Mouse (Mus musculus): ENCODE results near the gene Olfr480. TPM values are rescaled to one million over a fixed set of nuclear protein-coding genes. Genes with fewer than 3 reads are reported as not detected.

Gene Olfr480
- not detected for polyA plus RNA-seq (2014; fragmentation: Illumina TruSeq; extraction: RNeasy Lipid Tissue Mini Kit (QIAGEN cat#74804); ENCODE audit: low read depth, low replicate concordance)

DNA sequence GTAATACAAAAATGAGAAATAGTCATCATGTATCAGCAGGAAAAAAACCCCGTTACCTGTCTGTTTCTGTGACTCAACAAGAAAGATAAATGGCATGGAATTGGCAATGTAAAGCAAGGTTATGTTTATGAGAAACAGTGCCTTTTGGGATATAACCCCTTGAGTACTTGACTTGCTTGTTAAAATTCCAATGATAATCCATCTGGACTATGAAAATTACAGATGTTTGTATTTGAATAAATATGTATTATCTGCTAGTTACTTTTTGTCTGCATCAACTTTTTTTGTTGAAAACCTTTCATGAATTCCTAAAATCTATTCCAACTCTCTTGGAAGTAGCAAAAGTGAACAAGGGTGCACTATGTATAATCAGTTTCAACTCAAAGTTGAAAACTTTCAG lies at the start of gene Olfr480:
Gene Olfr480 (minus strand): TSS at position 101 of the 400 bp plus-strand sequence.

DNA sequence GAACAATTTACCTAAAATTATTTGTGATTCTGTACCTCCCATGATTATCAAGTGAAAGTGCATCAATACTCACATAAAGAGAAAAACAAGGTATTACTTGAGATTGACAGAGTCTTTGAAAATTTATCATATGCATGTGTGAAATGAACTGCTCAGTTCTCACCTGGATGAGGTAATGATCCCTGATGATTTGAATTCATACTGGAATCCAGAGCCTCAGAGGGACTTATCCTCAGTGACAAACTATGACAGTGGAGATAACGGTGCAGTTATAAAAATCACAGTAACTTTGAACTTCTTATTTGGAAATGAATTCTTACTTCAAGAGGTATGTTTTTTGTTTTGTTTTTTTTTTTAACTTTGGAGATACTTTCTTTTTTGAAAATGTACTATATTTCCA lies 33.4 kb upstream of the Olfr480 start, which contains the start of gene Olfr483:
Gene Olfr483 (plus strand): TSS at position 301 of the 400 bp plus-strand sequence.

DNA sequence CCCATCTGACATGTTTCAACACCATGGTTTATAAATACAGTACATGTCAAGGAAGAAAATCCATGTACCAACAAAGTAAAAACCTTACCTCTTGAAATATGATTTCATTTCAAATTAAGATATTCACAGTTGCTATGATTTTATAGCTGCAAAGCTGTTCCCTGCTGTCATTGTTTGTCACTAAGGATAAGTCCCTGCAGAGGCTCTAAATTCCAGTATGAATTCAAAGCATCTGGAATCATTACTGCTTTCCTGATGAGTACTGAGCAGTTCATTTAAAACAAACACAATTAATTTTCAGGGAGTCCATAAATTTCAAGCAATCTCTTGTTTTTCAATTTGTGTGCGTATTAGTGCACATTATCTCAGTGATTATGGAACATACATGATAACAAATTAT lies 30.3 kb upstream of the Olfr480 start, which contains the start of gene Olfr482:
Gene Olfr482 (minus strand): TSS at position 101 of the 400 bp plus-strand sequence.

DNA sequence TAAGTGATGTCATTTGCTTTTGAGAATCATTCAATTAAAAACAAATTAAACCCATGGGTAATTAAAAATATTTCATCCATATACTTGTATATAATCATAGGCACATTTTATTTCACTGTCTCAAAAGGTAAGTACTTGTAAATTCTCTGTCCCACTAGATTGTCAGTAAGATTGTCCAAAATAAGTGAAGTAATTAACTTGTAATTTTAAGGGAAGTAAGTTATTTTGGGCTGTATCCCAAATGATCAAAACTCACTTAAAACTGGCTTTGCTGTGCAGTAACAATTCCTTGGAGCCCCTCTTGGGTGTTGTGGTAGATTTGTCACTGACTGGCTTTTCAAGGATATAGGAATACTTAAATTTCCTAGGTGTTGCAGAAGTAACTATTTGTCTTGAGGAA lies 12.4 kb upstream of the Olfr480 start, which contains the start of gene Olfr481:
Gene Olfr481 (plus strand): TSS at position 301 of the 400 bp plus-strand sequence.

DNA sequence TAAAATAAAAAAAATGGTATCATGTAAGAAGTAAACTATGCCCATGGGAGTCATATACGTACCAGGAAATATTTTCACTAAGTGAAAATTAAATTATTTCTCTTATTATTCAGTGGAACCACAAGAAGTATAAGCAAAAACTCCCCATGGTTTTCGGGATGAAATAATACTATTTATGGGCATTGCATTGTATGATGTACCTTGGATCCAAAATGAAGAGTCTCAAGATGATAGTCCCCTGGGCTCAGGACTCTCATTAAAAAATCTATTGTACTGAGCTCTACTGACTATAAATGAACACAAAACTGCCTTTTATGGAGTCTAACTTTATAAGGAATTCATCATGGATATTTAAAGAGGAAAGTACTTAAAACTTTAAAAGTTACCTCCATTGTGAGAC lies 16.8 kb downstream of the Olfr480 start, which contains the start of gene Olfr479:
Gene Olfr479 (plus strand): TSS at position 301 of the 400 bp plus-strand sequence.

DNA sequence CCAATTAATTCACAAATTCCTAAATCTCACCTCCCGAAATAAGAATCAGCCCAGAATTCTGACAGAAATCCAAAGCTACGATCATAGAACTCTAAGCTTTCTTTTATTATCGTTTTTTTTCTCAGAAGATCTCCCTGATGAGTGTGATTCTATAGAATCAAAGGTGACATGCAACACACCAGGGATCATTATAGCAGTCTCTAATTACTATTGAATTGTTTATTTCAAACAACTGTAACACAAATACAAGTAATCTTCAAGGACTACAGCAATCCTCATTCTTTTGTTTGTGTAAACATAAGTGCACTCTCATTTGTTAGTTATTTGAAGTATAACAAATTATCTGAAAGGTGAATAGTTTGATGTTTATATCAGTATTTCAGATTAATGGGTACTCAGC lies 33.3 kb downstream of the Olfr480 start, which contains the start of gene Olfr478:
Gene Olfr478 (minus strand): TSS at position 101 of the 400 bp plus-strand sequence.

Other genes starting within 250 kb of the Olfr480 start
- not detected for gene Olfr469, start 241.8 kb downstream of the Olfr480 start, polyA plus RNA-seq (2014; fragmentation: Illumina TruSeq; extraction: RNeasy Lipid Tissue Mini Kit (QIAGEN cat#74804); ENCODE audit: low read depth, low replicate concordance)
- not detected for gene Olfr470, start 219.9 kb downstream of the Olfr480 start, polyA plus RNA-seq (2014; fragmentation: Illumina TruSeq; extraction: RNeasy Lipid Tissue Mini Kit (QIAGEN cat#74804); ENCODE audit: low read depth, low replicate concordance)
- gene Olfr472, start 169.4 kb downstream of the Olfr480 start, polyA plus RNA-seq (2014; fragmentation: Illumina TruSeq; extraction: RNeasy Lipid Tissue Mini Kit (QIAGEN cat#74804); ENCODE audit: low read depth, low replicate concordance) = not detected
- not detected for gene Olfr473, start 136.9 kb downstream of the Olfr480 start, polyA plus RNA-seq (2014; fragmentation: Illumina TruSeq; extraction: RNeasy Lipid Tissue Mini Kit (QIAGEN cat#74804); ENCODE audit: low read depth, low replicate concordance)
- gene Olfr474, start 112.7 kb downstream of the Olfr480 start, polyA plus RNA-seq (2014; fragmentation: Illumina TruSeq; extraction: RNeasy Lipid Tissue Mini Kit (QIAGEN cat#74804); ENCODE audit: low read depth, low replicate concordance) = not detected
- gene Olfr476, start 102.5 kb downstream of the Olfr480 start, polyA plus RNA-seq (2014; fragmentation: Illumina TruSeq; extraction: RNeasy Lipid Tissue Mini Kit (QIAGEN cat#74804); ENCODE audit: low read depth, low replicate concordance) = not detected
- gene Olfr477, start 80.7 kb downstream of the Olfr480 start, polyA plus RNA-seq (2014; fragmentation: Illumina TruSeq; extraction: RNeasy Lipid Tissue Mini Kit (QIAGEN cat#74804); ENCODE audit: low read depth, low replicate concordance) = not detected
- gene Olfr478, start 33.4 kb downstream of the Olfr480 start, polyA plus RNA-seq (2014; fragmentation: Illumina TruSeq; extraction: RNeasy Lipid Tissue Mini Kit (QIAGEN cat#74804); ENCODE audit: low read depth, low replicate concordance) = not detected
- not detected for gene Olfr479, start 16.7 kb downstream of the Olfr480 start, polyA plus RNA-seq (2014; fragmentation: Illumina TruSeq; extraction: RNeasy Lipid Tissue Mini Kit (QIAGEN cat#74804); ENCODE audit: low read depth, low replicate concordance)
- gene Olfr481, start 12.5 kb upstream of the Olfr480 start, polyA plus RNA-seq (2014; fragmentation: Illumina TruSeq; extraction: RNeasy Lipid Tissue Mini Kit (QIAGEN cat#74804); ENCODE audit: low read depth, low replicate concordance) = not detected
- not detected for gene Olfr482, start 30.2 kb upstream of the Olfr480 start, polyA plus RNA-seq (2014; fragmentation: Illumina TruSeq; extraction: RNeasy Lipid Tissue Mini Kit (QIAGEN cat#74804); ENCODE audit: low read depth, low replicate concordance)
- gene Olfr483, start 33.5 kb upstream of the Olfr480 start, polyA plus RNA-seq (2014; fragmentation: Illumina TruSeq; extraction: RNeasy Lipid Tissue Mini Kit (QIAGEN cat#74804); ENCODE audit: low read depth, low replicate concordance) = not detected
- gene Olfr484, start 60.1 kb upstream of the Olfr480 start, polyA plus RNA-seq (2014; fragmentation: Illumina TruSeq; extraction: RNeasy Lipid Tissue Mini Kit (QIAGEN cat#74804); ENCODE audit: low read depth, low replicate concordance) = not detected
- gene Olfr485, start 92.5 kb upstream of the Olfr480 start, polyA plus RNA-seq (2014; fragmentation: Illumina TruSeq; extraction: RNeasy Lipid Tissue Mini Kit (QIAGEN cat#74804); ENCODE audit: low read depth, low replicate concordance) = not detected
- gene Olfr486, start 105.4 kb upstream of the Olfr480 start, polyA plus RNA-seq (2014; fragmentation: Illumina TruSeq; extraction: RNeasy Lipid Tissue Mini Kit (QIAGEN cat#74804); ENCODE audit: low read depth, low replicate concordance) = not detected
- gene Olfr487, start 147.3 kb upstream of the Olfr480 start, polyA plus RNA-seq (2014; fragmentation: Illumina TruSeq; extraction: RNeasy Lipid Tissue Mini Kit (QIAGEN cat#74804); ENCODE audit: low read depth, low replicate concordance) = not detected
- gene Olfr488, start 191.0 kb upstream of the Olfr480 start, polyA plus RNA-seq (2014; fragmentation: Illumina TruSeq; extraction: RNeasy Lipid Tissue Mini Kit (QIAGEN cat#74804); ENCODE audit: low read depth, low replicate concordance) = not detected
- gene Olfr490, start 221.6 kb upstream of the Olfr480 start, polyA plus RNA-seq (2014; fragmentation: Illumina TruSeq; extraction: RNeasy Lipid Tissue Mini Kit (QIAGEN cat#74804); ENCODE audit: low read depth, low replicate concordance) = not detected
- gene Olfr491, start 246.1 kb upstream of the Olfr480 start, polyA plus RNA-seq (2014; fragmentation: Illumina TruSeq; extraction: RNeasy Lipid Tissue Mini Kit (QIAGEN cat#74804); ENCODE audit: low read depth, low replicate concordance) = not detected